Mouse (Mus musculus) layer of hippocampus, postnatal 25 days (tissue): ENCODE measurements at regions not wholly inside any gene's neighbourhood (a gene's known extent, or its start where the extent isn't known, plus 50 kb on each side); places are given as distances from the start of the nearest gene placed in this dataset.

Experiments used
- DNase-seq, 2 experiments: peaks; one replicate each; pipeline ENCODE4 v3.0.0; 2022; ENCODE audit warnings: mixed read lengths in 2 of 2, low spot score in 1 of 2; ENCODE audit errors: extremely low spot score in 1 of 2

GRCm38 (mm10) chr10:51961497-51961896 is 60.8 kb upstream of the Vgll2 start:
- DNase-seq: no peak

GRCm38 (mm10) chr10:51963671-51964070 is 58.6 kb upstream of the Vgll2 start:
- DNase-seq: no peak

DNA sequence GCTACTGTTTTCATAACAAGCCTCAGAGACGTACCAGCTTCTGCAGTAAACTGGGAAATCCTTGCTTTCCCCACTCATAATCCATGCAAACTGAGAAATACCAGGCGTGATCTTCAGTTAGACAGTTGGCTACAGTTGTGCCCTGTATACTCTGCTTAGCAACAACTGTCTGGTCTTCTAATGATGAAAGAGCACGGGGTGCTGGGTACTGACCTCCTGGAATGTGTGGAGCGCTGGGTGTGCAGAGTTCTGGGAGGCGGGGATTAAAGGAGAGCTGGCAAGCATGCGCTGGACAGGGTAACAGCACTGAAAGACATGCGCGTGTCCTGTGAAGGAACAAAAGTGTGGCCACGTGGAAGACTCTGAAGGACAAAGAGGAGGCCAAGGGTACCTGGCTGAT is 52.2 kb upstream of the Vgll2 start:
- no peak for DNase-seq
